Mouse (Mus musculus): ENCODE measurements at regions not wholly inside any gene's neighbourhood (a gene's known extent, or its start where the extent isn't known, plus 50 kb on each side); places are given as distances from the start of the nearest gene placed in this dataset.
A peak's percentile ranks its signal among the peaks of the same experiment; 100 is the strongest.

GRCm38 (mm10) chr2:30677498-30677897 lies 82.7 kb downstream of the Cstad start:
- no peak for DNase-seq (ENCODE audit: low read depth in 2 of 2, low spot score in 2 of 2)

DNA sequence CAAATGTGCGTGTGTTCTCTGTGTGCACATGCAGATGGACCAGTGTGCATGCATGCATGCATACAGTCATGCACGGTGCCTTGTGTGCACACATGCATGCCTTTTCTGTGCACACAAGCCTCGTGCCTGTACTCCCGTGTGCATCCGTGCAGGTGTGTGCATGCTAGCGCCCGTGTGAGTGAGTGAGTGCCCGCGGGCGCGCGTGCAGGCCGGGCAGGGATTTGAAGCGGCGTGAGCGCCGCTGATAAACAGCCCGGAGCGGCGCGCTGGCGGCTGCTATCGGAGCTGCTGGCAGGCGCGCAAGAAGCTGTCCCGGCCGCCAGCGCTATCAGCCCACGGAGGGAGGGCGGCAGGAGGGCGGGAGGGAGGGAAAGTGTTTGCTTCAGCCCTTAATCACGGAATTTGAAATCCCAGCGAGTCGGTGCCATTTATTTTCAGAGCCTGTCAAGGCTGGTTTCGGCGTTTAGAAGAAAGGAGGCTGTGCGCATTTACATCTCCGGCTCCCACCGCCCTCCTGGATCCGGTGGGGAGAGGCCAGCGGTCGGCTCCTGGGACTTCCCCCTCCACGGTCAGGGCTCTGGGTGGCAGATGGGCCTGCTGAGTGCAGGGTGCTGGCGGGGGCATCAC lies 82.1 kb downstream of the Cstad start:
- DNase-seq (ENCODE audit: low read depth in 2 of 2, low spot score in 2 of 2): no peak

GRCm38 (mm10) chr2:30676450-30676832 lies 81.6 kb downstream of the Cstad start:
- DNase-seq (ENCODE audit: low read depth in 2 of 2, low spot score in 2 of 2): no peak

DNA sequence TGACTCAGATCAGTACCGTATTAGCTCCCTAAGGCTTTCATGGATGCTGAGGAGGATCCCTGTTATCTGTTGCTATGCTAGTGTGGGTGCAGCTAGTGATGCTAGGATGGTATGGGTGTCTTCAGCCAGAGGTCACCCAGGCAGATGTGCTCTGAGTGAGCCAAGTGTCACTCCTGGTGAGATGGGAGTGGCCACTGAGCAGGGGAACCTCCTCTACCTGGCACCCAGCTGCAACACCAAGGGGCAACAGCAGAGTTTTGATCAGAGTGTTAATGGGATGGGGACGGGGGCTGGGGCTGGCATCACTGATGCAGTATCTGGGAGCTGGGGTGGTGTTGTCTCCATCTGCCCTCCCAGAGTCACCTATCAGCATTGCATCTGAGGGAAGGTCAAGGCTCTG lies 81.0 kb downstream of the Cstad start:
- DNase-seq (ENCODE audit: low read depth in 2 of 2, low spot score in 2 of 2): no peak

- no peak for DNase-seq (ENCODE audit: low read depth in 2 of 2, low spot score in 2 of 2)
Observed at GRCm38 (mm10) chr2:30670836-30671586, 76.2 kb downstream of the Cstad start.

GRCm38 (mm10) chr2:30667468-30667867 lies 72.6 kb downstream of the Cstad start:
- no peak for DNase-seq (ENCODE audit: low read depth in 2 of 2, low spot score in 2 of 2)

DNA sequence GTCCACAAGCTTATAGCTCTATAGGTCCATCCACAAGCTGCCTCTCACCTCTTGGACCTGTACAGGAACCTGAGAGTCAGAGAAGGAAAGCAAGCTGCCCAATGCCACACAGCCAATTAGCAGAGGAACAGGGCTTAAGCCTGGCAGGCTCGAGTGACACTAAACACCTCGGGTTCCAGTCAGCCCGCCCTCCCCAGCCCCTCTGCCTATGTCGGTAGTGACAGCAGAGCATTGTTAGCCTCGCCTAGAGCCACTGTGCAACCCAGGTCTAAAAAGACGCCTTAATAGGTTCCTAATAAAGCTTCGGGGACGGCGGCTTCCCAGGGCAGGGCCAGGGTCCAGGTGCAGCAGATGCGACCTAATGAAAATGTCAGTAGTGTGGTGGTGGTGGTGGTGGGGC lies 66.3 kb downstream of the Cstad start:
- no peak for DNase-seq (ENCODE audit: low read depth in 2 of 2, low spot score in 2 of 2)

GRCm38 (mm10) chr2:30660613-30660991 lies 65.8 kb downstream of the Cstad start:
- DNase-seq (ENCODE audit: low read depth in 2 of 2, low spot score in 2 of 2): no peak

DNA sequence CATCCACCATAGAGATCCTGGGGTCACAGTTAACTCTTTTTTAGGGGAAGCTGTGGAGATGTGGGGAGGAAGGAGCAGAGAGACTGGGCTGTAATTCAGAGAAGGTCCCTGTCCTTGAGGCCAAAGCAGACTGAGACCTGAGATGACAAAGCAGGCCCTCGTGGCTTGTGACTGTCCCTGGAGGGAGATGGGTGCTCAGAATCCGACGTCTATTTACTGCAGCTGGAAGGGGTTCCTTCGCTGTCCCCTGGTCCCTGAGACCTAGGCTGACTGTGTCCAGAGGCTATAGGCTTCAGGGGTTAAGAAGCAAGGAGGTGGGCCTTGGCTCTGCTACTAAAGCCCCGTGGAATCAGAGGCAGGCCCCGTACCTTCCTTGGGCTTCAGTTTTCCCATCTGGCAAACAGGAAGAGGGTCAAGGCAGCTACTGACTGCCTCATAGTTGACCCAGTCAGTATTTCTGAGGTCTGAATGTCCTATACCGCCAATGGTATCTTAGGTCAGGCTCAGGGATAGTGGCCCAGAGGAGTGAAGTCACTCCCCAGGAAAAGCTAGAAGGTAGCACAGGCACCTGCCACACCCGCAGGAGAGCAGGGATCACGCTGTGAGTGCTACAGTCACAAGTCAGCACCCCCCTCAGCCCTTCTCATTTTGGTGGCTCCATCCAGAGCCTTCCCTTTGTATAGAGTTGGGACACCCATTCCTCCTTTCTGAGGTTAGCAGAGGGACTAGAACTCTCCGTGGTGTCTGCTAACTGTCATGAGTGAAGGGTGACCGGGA lies 65.2 kb downstream of the Cstad start:
- DNase-seq (ENCODE audit: low read depth in 2 of 2, low spot score in 2 of 2): no peak

GRCm38 (mm10) chr2:30658844-30659555 lies 64.2 kb downstream of the Cstad start:
- DNase-seq (ENCODE audit: low read depth in 2 of 2, low spot score in 2 of 2): peak in 1 of 2 experiments; percentile 11

Data from CD8-positive naive resting alpha-beta T cell, adult 2 months (primary cell).